Mouse (Mus musculus) brain, embryonic 14.5 days (tissue): ENCODE results near the gene Col11a2.

Source experiments
- CTCF ChIP-seq: fragments of 200-500 bp; IDR thresholded peaks from 2 replicates; pipeline ENCODE4 v1.5.1; 2012; ENCODE audit warnings: inconsistent platforms, mild to moderate bottlenecking, moderate library complexity, borderline replicate concordance; ENCODE audit not compliant: insufficient read depth, insufficient read length; ENCODE audit errors: extremely low read depth
- POLR2A ChIP-seq: fragments of 200-500 bp; IDR thresholded peaks from 2 replicates; pipeline ENCODE4 v1.6.1; 2012; ENCODE audit warnings: mild to moderate bottlenecking, inconsistent platforms, borderline replicate concordance; ENCODE audit not compliant: poor library complexity, insufficient read depth, insufficient read length, severe bottlenecking; ENCODE audit errors: extremely low read depth

- no peak for TF ChIP-seq CTCF
- no peak for TF ChIP-seq POLR2A
These were observed 74.9 kb downstream of the Col11a2 start for GRCm38 (mm10) chr17:34114114-34114513.
